Mouse (Mus musculus): ENCODE measurements around the gene Asb4. TPM values are rescaled to one million over a fixed set of nuclear protein-coding genes. Genes with fewer than 3 reads are reported as not detected.

Gene Asb4
- polyA plus RNA-seq, 2 experiments: 4.0 to 6.1 TPM

DNA sequence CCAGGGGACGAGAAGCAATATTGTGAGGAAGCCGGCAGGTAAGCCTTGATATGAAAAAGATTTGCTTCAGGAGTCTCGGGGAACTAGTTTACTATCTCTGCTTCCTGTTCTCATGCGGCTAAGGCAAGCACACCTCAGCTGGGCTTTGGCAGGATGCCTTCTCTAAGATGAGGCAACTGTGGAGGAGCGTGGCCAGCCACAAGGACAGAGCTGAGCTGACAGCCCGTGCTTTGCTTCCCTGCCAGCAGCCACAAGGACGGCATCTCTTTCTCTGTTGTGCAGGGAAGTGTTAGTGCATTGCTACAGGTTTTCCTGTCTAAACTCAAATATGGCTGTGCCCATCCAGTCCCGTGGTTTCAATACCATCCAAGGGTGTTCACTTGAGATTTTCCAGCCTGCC is 30.1 kb downstream of the Asb4 start:
- Histone ChIP-seq H3K4me1 (replicated peaks; ENCODE audit: control insufficient read depth in 2 of 2, insufficient read depth in 2 of 2, low read length in 1 of 2) (no peaks in the 10 kb centered on the region), H3K4me3 (ENCODE audit: insufficient read depth in 1 of 2, low read depth in 2 of 2, low read length in 2 of 2) (no peak overlapping the region), H3K27me3 (ENCODE audit: control insufficient read depth, insufficient read depth, low read length) (no peaks in the 10 kb centered on the region), H3K36me3 (replicated peaks; ENCODE audit: control insufficient read depth, insufficient read depth, low read depth) (no peaks in the 10 kb centered on the region), H3K9ac (replicated peaks) (no peak overlapping the region), H3K27ac (no peak overlapping the region), H3K4me2 (ENCODE audit: low read depth) (no peak overlapping the region), H3K9me3 (ENCODE audit: control insufficient read depth, low read length) (no peaks in the 10 kb centered on the region)
- no peak for ATAC-seq (ENCODE audit: insufficient read depth)
- no peak for DNase-seq (ENCODE audit: low read depth in 3 of 3, low spot score in 3 of 3)
- 28% methylated on average over 8 of the region's 8 CpGs for WGBS (ENCODE audit: insufficient replicate concordance)
- TF ChIP-seq CTCF (IDR thresholded peaks at IDR 0.05; ENCODE audit: low read depth): no peak
- TF ChIP-seq EP300 (IDR thresholded peaks at IDR 0.05; ENCODE audit: low read depth): no peak

DNA sequence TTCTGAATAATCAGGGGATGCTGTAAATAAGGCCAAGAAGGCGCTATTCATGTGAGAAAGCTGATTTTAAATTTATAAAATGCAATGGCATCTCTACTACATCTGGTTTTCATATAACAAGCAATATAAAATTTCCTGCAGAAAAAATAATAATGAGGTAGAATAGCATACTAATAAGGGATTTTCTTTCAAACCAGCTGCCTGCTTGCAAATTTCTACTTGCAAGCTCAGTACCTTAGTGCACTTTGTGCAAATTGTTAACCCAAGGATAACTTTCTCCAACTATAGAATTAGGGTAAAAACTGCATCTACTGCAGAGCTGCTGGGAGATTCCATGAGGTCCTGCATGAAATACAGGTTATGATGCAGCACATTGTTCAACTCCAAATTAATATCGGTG is 38.3 kb downstream of the Asb4 start:
- DNase-seq (ENCODE audit: low read depth in 3 of 3, low spot score in 3 of 3) (no peak), ATAC-seq (ENCODE audit: insufficient read depth) (no peak)
- Histone ChIP-seq H3K27me3 (ENCODE audit: control insufficient read depth, insufficient read depth, low read length) (no peaks in the 10 kb centered on the region), H3K9me3 (ENCODE audit: control insufficient read depth, low read length) (no peaks in the 10 kb centered on the region), H3K27ac (no peak overlapping the region), H3K4me3 (ENCODE audit: insufficient read depth in 1 of 2, low read depth in 2 of 2, low read length in 2 of 2) (no peak overlapping the region), H3K36me3 (replicated peaks; ENCODE audit: control insufficient read depth, insufficient read depth, low read depth) (no peaks in the 10 kb centered on the region), H3K9ac (replicated peaks) (no peak overlapping the region), H3K4me1 (replicated peaks; ENCODE audit: control insufficient read depth in 2 of 2, insufficient read depth in 2 of 2, low read length in 1 of 2) (no peaks in the 10 kb centered on the region), H3K4me2 (ENCODE audit: low read depth) (no peak overlapping the region)
- WGBS (ENCODE audit: insufficient replicate concordance): 70% methylated on average over 2 of the region's 2 CpGs
- no peak for TF ChIP-seq CTCF (IDR thresholded peaks at IDR 0.05; ENCODE audit: low read depth)

DNA sequence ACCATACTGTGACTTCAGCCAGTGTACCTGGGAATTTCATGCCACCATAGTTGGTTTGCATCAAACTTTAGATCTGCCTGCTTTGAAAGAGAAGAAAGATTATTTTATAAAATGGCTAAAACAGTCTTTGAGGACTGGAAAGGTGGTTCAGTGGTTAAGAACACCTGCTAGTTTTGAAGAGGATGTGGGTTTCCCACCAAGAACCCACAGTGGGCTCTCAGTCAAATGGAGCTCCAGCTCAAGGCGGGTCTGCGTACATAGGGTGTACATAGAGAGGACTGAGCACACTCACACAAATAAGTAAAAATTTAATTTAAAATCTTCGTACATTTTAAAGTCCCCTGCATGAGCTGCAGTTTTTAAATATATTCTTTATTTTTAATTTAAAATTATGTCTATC is 39.2 kb downstream of the Asb4 start:
- Histone ChIP-seq H3K27me3 (ENCODE audit: control insufficient read depth, insufficient read depth, low read length) (no peaks in the 10 kb centered on the region), H3K36me3 (replicated peaks; ENCODE audit: control insufficient read depth, insufficient read depth, low read depth) (no peaks in the 10 kb centered on the region), H3K9me3 (ENCODE audit: control insufficient read depth, low read length) (no peaks in the 10 kb centered on the region), H3K27ac (no peak overlapping the region), H3K4me3 (ENCODE audit: insufficient read depth in 1 of 2, low read depth in 2 of 2, low read length in 2 of 2) (no peak overlapping the region), H3K9ac (replicated peaks) (no peak overlapping the region), H3K4me1 (replicated peaks; ENCODE audit: control insufficient read depth in 2 of 2, insufficient read depth in 2 of 2, low read length in 1 of 2) (no peaks in the 10 kb centered on the region), H3K4me2 (ENCODE audit: low read depth) (no peak overlapping the region)
- TF ChIP-seq EP300 (IDR thresholded peaks at IDR 0.05; ENCODE audit: low read depth) (no peak), CTCF (IDR thresholded peaks at IDR 0.05; ENCODE audit: low read depth) (no peak)
- ATAC-seq (ENCODE audit: insufficient read depth): no peak
- WGBS (ENCODE audit: insufficient replicate concordance): 81% methylated on average over 3 of the region's 3 CpGs
- no peak for DNase-seq (ENCODE audit: low read depth in 3 of 3, low spot score in 3 of 3)

DNA sequence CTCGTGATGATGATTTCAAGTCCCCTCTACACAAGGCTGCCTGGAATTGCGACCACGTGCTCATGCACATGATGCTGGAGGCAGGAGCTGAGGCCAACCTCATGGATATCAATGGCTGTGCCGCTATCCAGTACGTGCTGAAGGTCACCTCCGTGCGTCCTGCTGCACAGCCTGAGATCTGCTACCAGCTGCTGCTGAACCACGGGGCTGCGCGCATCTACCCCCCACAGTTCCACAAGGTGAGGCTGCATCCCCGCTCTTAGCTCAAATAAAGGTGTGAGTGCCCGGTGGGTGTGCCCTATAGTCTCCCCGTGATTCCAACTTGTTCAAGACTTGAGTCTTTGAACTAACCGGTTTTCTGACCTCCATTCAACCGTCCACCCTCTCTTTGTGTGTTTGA is 40.4 kb downstream of the Asb4 start:
- TF ChIP-seq EP300 (IDR thresholded peaks at IDR 0.05; ENCODE audit: low read depth): no peak
- no peak for TF ChIP-seq CTCF (IDR thresholded peaks at IDR 0.05; ENCODE audit: low read depth)
- Histone ChIP-seq H3K4me2 (ENCODE audit: low read depth) (no peak overlapping the region), H3K27ac (no peak overlapping the region), H3K4me1 (replicated peaks; ENCODE audit: control insufficient read depth in 2 of 2, insufficient read depth in 2 of 2, low read length in 1 of 2) (no peaks in the 10 kb centered on the region), H3K4me3 (ENCODE audit: insufficient read depth in 1 of 2, low read depth in 2 of 2, low read length in 2 of 2) (no peak overlapping the region), H3K9me3 (ENCODE audit: control insufficient read depth, low read length) (no peaks in the 10 kb centered on the region), H3K9ac (replicated peaks) (no peak overlapping the region), H3K36me3 (replicated peaks; ENCODE audit: control insufficient read depth, insufficient read depth, low read depth) (no peaks in the 10 kb centered on the region), H3K27me3 (ENCODE audit: control insufficient read depth, insufficient read depth, low read length) (no peaks in the 10 kb centered on the region)
- ATAC-seq (ENCODE audit: insufficient read depth) (no peak), DNase-seq (ENCODE audit: low read depth in 3 of 3, low spot score in 3 of 3) (no peak)
- 73% methylated on average over 15 of the region's 15 CpGs for WGBS (ENCODE audit: insufficient replicate concordance)

DNA sequence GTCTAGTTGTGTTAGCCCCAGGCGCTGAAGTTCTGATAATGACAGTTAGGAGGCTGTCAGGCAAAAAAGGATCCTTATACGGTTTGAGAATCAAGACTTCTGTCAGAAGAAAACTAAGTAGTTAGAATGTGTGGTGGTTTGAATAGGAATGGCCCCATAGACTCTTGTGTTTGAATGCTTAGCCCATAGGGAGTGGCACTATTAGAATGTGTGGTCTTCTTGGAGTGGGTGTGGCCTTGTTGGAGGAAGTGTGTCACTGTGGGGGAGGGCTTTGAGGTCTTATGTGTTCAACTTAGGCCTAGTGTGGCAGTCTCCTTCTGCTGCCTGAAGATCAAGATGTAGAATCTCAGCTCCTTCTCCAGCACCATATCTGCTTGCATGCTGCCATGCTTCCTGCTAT is 43.8 kb downstream of the Asb4 start:
- H3K9ac ChIP-seq (replicated peaks): no peak overlapping the region
- H3K4me2 ChIP-seq (ENCODE audit: low read depth): no peak overlapping the region
- TF ChIP-seq CTCF (IDR thresholded peaks at IDR 0.05; ENCODE audit: low read depth) (no peak), EP300 (IDR thresholded peaks at IDR 0.05; ENCODE audit: low read depth) (no peak)
- no peaks in the 10 kb centered on the region for H3K4me1 ChIP-seq (replicated peaks; ENCODE audit: control insufficient read depth in 2 of 2, insufficient read depth in 2 of 2, low read length in 1 of 2)
- H3K36me3 ChIP-seq (replicated peaks; ENCODE audit: control insufficient read depth, insufficient read depth, low read depth): no peaks in the 10 kb centered on the region
- 60% methylated on average over 2 of the region's 2 CpGs for WGBS (ENCODE audit: insufficient replicate concordance)
- H3K27me3 ChIP-seq (ENCODE audit: control insufficient read depth, insufficient read depth, low read length): no peaks in the 10 kb centered on the region
- ATAC-seq (ENCODE audit: insufficient read depth) (no peak), DNase-seq (ENCODE audit: low read depth in 3 of 3, low spot score in 3 of 3) (no peak)
- no peaks in the 10 kb centered on the region for H3K9me3 ChIP-seq (ENCODE audit: control insufficient read depth, low read length)
- H3K27ac ChIP-seq: no peak overlapping the region
- H3K4me3 ChIP-seq (ENCODE audit: insufficient read depth in 1 of 2, low read depth in 2 of 2, low read length in 2 of 2): no peak overlapping the region

- Histone ChIP-seq H3K27me3 (ENCODE audit: control insufficient read depth, insufficient read depth, low read length) (no peaks in the 10 kb centered on the region), H3K4me1 (replicated peaks; ENCODE audit: control insufficient read depth in 2 of 2, insufficient read depth in 2 of 2, low read length in 1 of 2) (no peaks in the 10 kb centered on the region), H3K4me3 (ENCODE audit: insufficient read depth in 1 of 2, low read depth in 2 of 2, low read length in 2 of 2) (no peak overlapping the region), H3K27ac (no peak overlapping the region), H3K36me3 (replicated peaks; ENCODE audit: control insufficient read depth, insufficient read depth, low read depth) (no peaks in the 10 kb centered on the region), H3K9ac (replicated peaks) (no peak overlapping the region), H3K9me3 (ENCODE audit: control insufficient read depth, low read length) (no peaks in the 10 kb centered on the region), H3K4me2 (ENCODE audit: low read depth) (no peak overlapping the region)
- 80% methylated on average over 4 of the region's 4 CpGs for WGBS (ENCODE audit: insufficient replicate concordance)
- DNase-seq (ENCODE audit: low read depth in 3 of 3, low spot score in 3 of 3) (no peak), ATAC-seq (ENCODE audit: insufficient read depth) (no peak)
- no peak for TF ChIP-seq EP300 (IDR thresholded peaks at IDR 0.05; ENCODE audit: low read depth)
Observed at GRCm38 (mm10) chr6:5429562-5429961, 46.4 kb downstream of the Asb4 start.

Measured in liver, embryonic 14.5 days (tissue).